Mouse (Mus musculus) lung, adult 2 months (tissue): ENCODE measurements around the gene 1110032A03Rik.

Experiments
- CTCF ChIP-seq: fragments of 200-500 bp; IDR thresholded peaks from 2 replicates; pipeline ENCODE4 v1.5.1; 2011; ENCODE audit warnings: mild to moderate bottlenecking, low read length, control low read depth; ENCODE audit not compliant: insufficient read depth
- POLR2A ChIP-seq: fragments of 200-500 bp; IDR thresholded peaks from 2 replicates; pipeline ENCODE4 v1.6.1; 2011; ENCODE audit warnings: low read depth, mild to moderate bottlenecking, control low read depth, low read length, borderline replicate concordance; ENCODE audit errors: extremely low read depth

GRCm38 (mm10) chr9:50770011-50770410 lies 5.3 kb downstream of the 1110032A03Rik start:
- TF ChIP-seq CTCF (no peak), POLR2A (no peak)
